Mouse (Mus musculus) forebrain, embryonic 11.5 days (tissue): ENCODE results near the gene Fxn. TPM values are rescaled to one million over a fixed set of nuclear protein-coding genes. Genes with fewer than 3 reads are reported as not detected.
"Not testable (repeated sequence)": the region's sequence is repeated elsewhere in the genome, so short reads cannot be mapped to it uniquely, and the experiment has no call there.

Experiments
- ATAC-seq: fragments of 200-750 bp; cut with Nextera tagmentation; replicated peaks from 2 replicates; pipeline ENCODE4 v1.8.0; 2017; ENCODE audit warnings: moderate TSS enrichment; ENCODE audit not compliant: low FRiP score
- DNase-seq: peaks from one replicate; pipeline ENCODE4 v3.0.0-alpha.2; 2017; ENCODE audit warnings: low spot score
- H3K27ac ChIP-seq: fragments of 300-500 bp; sonication (generic); 2 replicates; pipeline ENCODE4 v1.5.1; 2014; ENCODE audit warnings: low read depth, low read length
- H3K27me3 ChIP-seq: fragments of 300-500 bp; sonication (generic); 2 replicates; pipeline ENCODE4 v1.6.1; 2014; ENCODE audit warnings: mild to moderate bottlenecking, low read length, mixed read lengths; ENCODE audit not compliant: control insufficient read depth, insufficient read depth
- H3K36me3 ChIP-seq: fragments of 300-500 bp; sonication (generic); 2 replicates; pipeline ENCODE4 v1.6.1; 2014; ENCODE audit warnings: mild to moderate bottlenecking, low read length, moderate library complexity, mixed read lengths; ENCODE audit not compliant: control insufficient read depth, insufficient read depth
- H3K4me1 ChIP-seq: fragments of 300-500 bp; sonication (generic); replicated peaks from 2 replicates; pipeline ENCODE4 v1.6.1; 2014; ENCODE audit warnings: low read length, mixed read lengths; ENCODE audit not compliant: control insufficient read depth, insufficient read depth
- H3K4me2 ChIP-seq: fragments of 300-500 bp; sonication (generic); 2 replicates; pipeline ENCODE4 v1.6.1; 2014; ENCODE audit warnings: low read depth, mild to moderate bottlenecking, low read length, moderate library complexity, mixed read lengths; ENCODE audit not compliant: severe bottlenecking
- H3K4me3 ChIP-seq: fragments of 300-500 bp; sonication (generic); 2 replicates; pipeline ENCODE4 v1.5.1; 2014; ENCODE audit warnings: low read depth, low read length
- H3K9ac ChIP-seq: fragments of 300-500 bp; sonication (generic); 2 replicates; pipeline ENCODE4 v1.6.1; 2014; ENCODE audit warnings: low read length
- H3K9me3 ChIP-seq: fragments of 300-500 bp; sonication (generic); 2 replicates; pipeline ENCODE4 v1.6.1; 2016; ENCODE audit warnings: low read length, mixed read lengths; ENCODE audit not compliant: control insufficient read depth
- WGBS: fragments of 180-500 bp; shearing (Covaris S2); extraction: QIAGEN DNeasy Blood & Tissue Kit; methylation state at CpG from one replicate; pipeline ENCODE4 v1.1.7; 2014; 5-methylcytosine and 5-hydroxymethylcytosine counted together
- polyA plus RNA-seq: library from polyadenylated mRNA; unstranded; fragments of >200 nt; fragmentation: Nextera tagmentation; extraction: Ambion mirVana; gene quantifications from 2 replicates; pipeline ENCODE4 v1.2.1, GENCODE M21; 2014

Gene Fxn
- polyA plus RNA-seq, 1 experiment from 2014 or later = 53.3 TPM

GRCm38 (mm10) chr19:24241271-24241670 lies 39.1 kb downstream of the Fxn start:
- H3K27me3 ChIP-seq = no peaks in the 10 kb centered on the region
- H3K36me3 ChIP-seq = no peaks in the 10 kb centered on the region
- no peak overlapping the region for H3K9ac ChIP-seq
- H3K4me3 ChIP-seq = no peak overlapping the region
- no peaks in the 10 kb centered on the region for H3K9me3 ChIP-seq
- no peak overlapping the region for H3K27ac ChIP-seq
- no peak overlapping the region for H3K4me2 ChIP-seq
- 86% methylated on average over 8 of the region's 8 CpGs for WGBS
- ATAC-seq = no peak
- no peaks in the 10 kb centered on the region; the same call in 1 of the 2 replicates for H3K4me1 ChIP-seq
- no peak for DNase-seq

- Histone ChIP-seq H3K4me3 (no peak overlapping the region), H3K36me3 (no peaks in the 10 kb centered on the region), H3K9me3 (no peaks in the 10 kb centered on the region), H3K27me3 (no peaks in the 10 kb centered on the region), H3K9ac (no peak overlapping the region), H3K4me1 (no peaks in the 10 kb centered on the region; the same call in 1 of the 2 replicates), H3K4me2 (no peak overlapping the region), H3K27ac (no peak overlapping the region)
- ATAC-seq = no peak
- no peak for DNase-seq
- WGBS = 88% methylated on average over 4 of the region's 4 CpGs
Measured at GRCm38 (mm10) chr19:24238011-24238410, 42.4 kb downstream of the Fxn start.

- H3K9ac ChIP-seq, H3K36me3 ChIP-seq, H3K27ac ChIP-seq, ATAC-seq, H3K4me1 ChIP-seq, H3K27me3 ChIP-seq, H3K9me3 ChIP-seq, H3K4me2 ChIP-seq, DNase-seq, H3K4me3 ChIP-seq: not testable (repeated sequence)
- 92% methylated on average over 1 of the region's 1 CpGs for WGBS
Measured at GRCm38 (mm10) chr19:24232356-24232755, 48.0 kb downstream of the Fxn start.

GRCm38 (mm10) chr19:24225305-24225696 lies 55.1 kb downstream of the Fxn start:
- peak; percentile 44; the same call in 1 of the 2 replicates for ATAC-seq
- WGBS = under 1% methylated on average over 17 of the region's 17 CpGs
- Histone ChIP-seq H3K36me3 (no peaks in the 10 kb centered on the region), H3K27me3 (peaks cover 14% of the 10 kb centered on the region), H3K9ac (no peak overlapping the region; the same call in 1 of the 2 replicates), H3K4me3 (peak overlapping the region; percentile 44), H3K27ac (no peak overlapping the region), H3K9me3 (no peaks in the 10 kb centered on the region), H3K4me2 (peak overlapping the region; percentile 87), H3K4me1 (no peaks in the 10 kb centered on the region; the same call in 1 of the 2 replicates)
- peak; percentile 68 for DNase-seq

GRCm38 (mm10) chr19:24224500-24225304 lies 55.7 kb downstream of the Fxn start, which contains the start of gene Tjp2:
Tjp2 (minus strand) TSS chr19:24225030.
- Histone ChIP-seq H3K9ac (peak within 1 kb of the TSS; percentile 59), H3K4me1 (no peaks in the 10 kb centered on the region; the same call in 1 of the 2 replicates), H3K4me2 (peak within 1 kb of the TSS; percentile 87), H3K9me3 (no peaks in the 10 kb centered on the region), H3K27ac (no peak within 1 kb of the TSS), H3K36me3 (no peaks in the 10 kb centered on the region), H3K4me3 (peak within 1 kb of the TSS; percentile 44), H3K27me3 (peaks cover 14% of the 10 kb centered on the region)
- WGBS = under 1% methylated on average over 59 of the region's 59 CpGs
- ATAC-seq (peak; percentile 51), DNase-seq (peak; percentile 74)

GRCm38 (mm10) chr19:24223851-24224251 lies 56.6 kb downstream of the Fxn start:
- Histone ChIP-seq H3K27ac (no peak overlapping the region), H3K9ac (no peak overlapping the region), H3K4me1 (no peaks in the 10 kb centered on the region; the same call in 1 of the 2 replicates), H3K27me3 (peaks cover 14% of the 10 kb centered on the region), H3K9me3 (no peaks in the 10 kb centered on the region), H3K4me3 (peak overlapping the region; percentile 44; the same call in 1 of the 2 replicates), H3K4me2 (peak overlapping the region; percentile 87; the same call in 1 of the 2 replicates), H3K36me3 (no peaks in the 10 kb centered on the region)
- 7% methylated on average over 11 of the region's 11 CpGs for WGBS
- DNase-seq (no peak), ATAC-seq (no peak)

GRCm38 (mm10) chr19:24221455-24221854 lies 59.0 kb downstream of the Fxn start:
- no peaks in the 10 kb centered on the region for H3K36me3 ChIP-seq
- no peaks in the 10 kb centered on the region for H3K9me3 ChIP-seq
- H3K27ac ChIP-seq = no peak overlapping the region
- DNase-seq (no peak), ATAC-seq (no peak)
- H3K9ac ChIP-seq = no peak overlapping the region
- H3K4me3 ChIP-seq = no peak overlapping the region
- 88% methylated on average over 4 of the region's 4 CpGs for WGBS
- H3K4me1 ChIP-seq = no peaks in the 10 kb centered on the region; the same call in 1 of the 2 replicates
- H3K4me2 ChIP-seq = no peak overlapping the region
- H3K27me3 ChIP-seq = peaks cover 14% of the 10 kb centered on the region

- Histone ChIP-seq H3K4me3 (no peak overlapping the region), H3K4me1 (no peaks in the 10 kb centered on the region; the same call in 1 of the 2 replicates), H3K4me2 (no peak overlapping the region), H3K27ac (peak overlapping the region; percentile 38; the same call in 1 of the 2 replicates), H3K27me3 (peaks cover 14% of the 10 kb centered on the region), H3K9ac (no peak overlapping the region), H3K9me3 (no peaks in the 10 kb centered on the region), H3K36me3 (no peaks in the 10 kb centered on the region)
- ATAC-seq (no peak), DNase-seq (no peak)
- 28% methylated on average over 14 of the region's 14 CpGs for WGBS
Measured at GRCm38 (mm10) chr19:24220795-24221445, 59.5 kb downstream of the Fxn start.
